Mouse (Mus musculus) hindbrain, embryonic 11.5 days (tissue): Measurements from ENCODE around the gene Gm8909. TPM values are rescaled to one million over a fixed set of nuclear protein-coding genes. Genes with fewer than 3 reads are reported as not detected.
"Not testable (repeated sequence)": the region's sequence is repeated elsewhere in the genome, so short reads cannot be mapped to it uniquely, and the experiment has no call there.

Experiments used
- ATAC-seq: fragments of 200-750 bp; cut with Nextera tagmentation; 2 replicates; pipeline ENCODE4 v1.8.0; 2017; ENCODE audit warnings: mild to moderate bottlenecking, moderate TSS enrichment, moderate library complexity; ENCODE audit not compliant: low FRiP score
- DNase-seq: peaks from one replicate; pipeline ENCODE4 v3.0.0-alpha.2; 2015; ENCODE audit warnings: low spot score
- H3K27ac ChIP-seq: fragments of 300-500 bp; sonication (generic); 2 replicates; pipeline ENCODE4 v1.5.1; 2014; ENCODE audit warnings: mild to moderate bottlenecking, low read depth, low read length
- H3K27me3 ChIP-seq: fragments of 300-500 bp; sonication (generic); 2 replicates; pipeline ENCODE4 v1.6.1; 2014; ENCODE audit warnings: mild to moderate bottlenecking, low read length, moderate library complexity, mixed read lengths; ENCODE audit not compliant: control insufficient read depth, insufficient read depth
- H3K36me3 ChIP-seq: fragments of 300-500 bp; sonication (generic); 2 replicates; pipeline ENCODE4 v1.6.1; 2014; ENCODE audit warnings: mild to moderate bottlenecking, low read length, moderate library complexity, mixed read lengths; ENCODE audit not compliant: control insufficient read depth, insufficient read depth
- H3K4me1 ChIP-seq: fragments of 300-500 bp; sonication (generic); replicated peaks from 2 replicates; pipeline ENCODE4 v1.6.1; 2014; ENCODE audit warnings: low read length, mixed read lengths; ENCODE audit not compliant: control insufficient read depth, insufficient read depth
- H3K4me2 ChIP-seq: fragments of 300-500 bp; sonication (generic); replicated peaks from 2 replicates; pipeline ENCODE4 v1.6.1; 2014; ENCODE audit warnings: mild to moderate bottlenecking, low read depth, low read length
- H3K4me3 ChIP-seq: fragments of 300-500 bp; sonication (generic); 2 replicates; pipeline ENCODE4 v1.5.1; 2014; ENCODE audit warnings: low read depth, low read length
- H3K9ac ChIP-seq: fragments of 300-500 bp; sonication (generic); 2 replicates; pipeline ENCODE4 v1.6.1; 2014; ENCODE audit warnings: low read depth, low read length
- H3K9me3 ChIP-seq: fragments of 300-500 bp; sonication (generic); 2 replicates; pipeline ENCODE4 v1.6.1; 2016; ENCODE audit warnings: low read length; ENCODE audit not compliant: control insufficient read depth
- WGBS: fragments of 180-500 bp; shearing (Covaris S2); extraction: QIAGEN DNeasy Blood & Tissue Kit; methylation state at CpG from one replicate; pipeline ENCODE4 v1.1.7; 2014; 5-methylcytosine and 5-hydroxymethylcytosine counted together
- polyA plus RNA-seq: library from polyadenylated mRNA; unstranded; fragments of >200 nt; fragmentation: Nextera tagmentation; extraction: Ambion mirVana; gene quantifications from 2 replicates; pipeline ENCODE4 v1.2.1, GENCODE M21; 2014

Gm8909 gene
- polyA plus RNA-seq, 1 experiment from 2014 or later = not detected

GRCm38 (mm10) chr17:36169753-36170152 lies 1.4 kb upstream of the Gm8909 start:
- no peaks in the 10 kb centered on the region for H3K4me1 ChIP-seq
- DNase-seq = no peak
- H3K36me3 ChIP-seq = no peaks in the 10 kb centered on the region
- no peak overlapping the region for H3K4me2 ChIP-seq
- no peak overlapping the region for H3K9ac ChIP-seq
- no peak overlapping the region for H3K4me3 ChIP-seq
- H3K27ac ChIP-seq = no peak overlapping the region
- H3K9me3 ChIP-seq = no peaks in the 10 kb centered on the region
- ATAC-seq = no peak
- H3K27me3 ChIP-seq = peaks cover 45% of the 10 kb centered on the region

GRCm38 (mm10) chr17:36169094-36169493 lies 757 bp upstream of the Gm8909 start:
- not testable (repeated sequence) for H3K4me3 ChIP-seq, DNase-seq, ATAC-seq, H3K4me1 ChIP-seq, H3K9me3 ChIP-seq, H3K27ac ChIP-seq, H3K9ac ChIP-seq, H3K4me2 ChIP-seq, H3K36me3 ChIP-seq
- H3K27me3 ChIP-seq = peaks cover 49% of the 10 kb centered on the region
- no CpG with 5 or more reads among the region's 1 CpGs for WGBS

- no peak for ATAC-seq
- H3K9ac ChIP-seq = no peak overlapping the region
- peak overlapping the region; percentile 18 for H3K4me3 ChIP-seq
- WGBS = 2% methylated on average over 43 of the region's 51 CpGs
- H3K27ac ChIP-seq = no peak overlapping the region
- peak overlapping the region; percentile 28; the same call in 1 of the 2 replicates for H3K4me2 ChIP-seq
- peaks cover 62% of the 10 kb centered on the region for H3K27me3 ChIP-seq
- no peaks in the 10 kb centered on the region for H3K4me1 ChIP-seq
- DNase-seq = no peak
- H3K36me3 ChIP-seq = no peaks in the 10 kb centered on the region
- no peaks in the 10 kb centered on the region for H3K9me3 ChIP-seq
Observed at GRCm38 (mm10) chr17:36167306-36168038, 865 bp downstream of the Gm8909 start.

- H3K9ac ChIP-seq, H3K4me3 ChIP-seq, H3K36me3 ChIP-seq, ATAC-seq, H3K4me2 ChIP-seq, H3K27ac ChIP-seq, H3K4me1 ChIP-seq, H3K9me3 ChIP-seq, DNase-seq: not testable (repeated sequence)
- WGBS = 14% methylated on average over 2 of the region's 2 CpGs
- H3K27me3 ChIP-seq = peaks cover 67% of the 10 kb centered on the region
Observed at GRCm38 (mm10) chr17:36166901-36167300, 1.4 kb downstream of the Gm8909 start.

GRCm38 (mm10) chr17:36161129-36162051 lies 6.9 kb downstream of the Gm8909 start:
- no peak overlapping the region for H3K9ac ChIP-seq
- H3K4me1 ChIP-seq = no peaks in the 10 kb centered on the region
- 2% methylated on average over 53 of the region's 56 CpGs for WGBS
- DNase-seq (no peak), ATAC-seq (no peak)
- H3K36me3 ChIP-seq = no peaks in the 10 kb centered on the region
- H3K27ac ChIP-seq = no peak overlapping the region
- peak overlapping the region; percentile 21; the same call in 1 of the 2 replicates for H3K4me2 ChIP-seq
- no peak overlapping the region for H3K4me3 ChIP-seq
- H3K9me3 ChIP-seq = no peaks in the 10 kb centered on the region
- H3K27me3 ChIP-seq = peaks cover 67% of the 10 kb centered on the region

- 18% methylated on average over 11 of the region's 11 CpGs for WGBS
- not testable (repeated sequence) for ATAC-seq, H3K9me3 ChIP-seq, H3K9ac ChIP-seq, H3K27ac ChIP-seq, H3K4me1 ChIP-seq, H3K4me3 ChIP-seq, DNase-seq, H3K36me3 ChIP-seq
- Histone ChIP-seq H3K4me2 (0 out of 2 replicates have a peak overlapping the region, but pooled peaks have one; percentile 38), H3K27me3 (peaks cover 47% of the 10 kb centered on the region)
Observed at GRCm38 (mm10) chr17:36158264-36158663, 10.1 kb downstream of the Gm8909 start.

- Histone ChIP-seq H3K27me3 (peaks cover 44% of the 10 kb centered on the region), H3K4me3 (0 out of 2 replicates have a peak overlapping the region, but pooled peaks have one; percentile 19), H3K4me2 (peak overlapping the region; percentile 38)
- not testable (repeated sequence) for ATAC-seq, H3K4me1 ChIP-seq, H3K36me3 ChIP-seq, H3K9ac ChIP-seq, H3K9me3 ChIP-seq, H3K27ac ChIP-seq, DNase-seq
- WGBS = under 1% methylated on average over 31 of the region's 36 CpGs
Observed at GRCm38 (mm10) chr17:36157782-36158181, 10.6 kb downstream of the Gm8909 start.

- no peaks in the 10 kb centered on the region for H3K36me3 ChIP-seq
- 23% methylated on average over 3 of the region's 3 CpGs for WGBS
- no peak overlapping the region for H3K9ac ChIP-seq
- no peaks in the 10 kb centered on the region for H3K4me1 ChIP-seq
- no peaks in the 10 kb centered on the region for H3K9me3 ChIP-seq
- H3K27me3 ChIP-seq = peaks cover 21% of the 10 kb centered on the region
- H3K27ac ChIP-seq = no peak overlapping the region
- no peak overlapping the region for H3K4me2 ChIP-seq
- ATAC-seq = no peak
- no peak overlapping the region for H3K4me3 ChIP-seq
- no peak for DNase-seq
Observed at GRCm38 (mm10) chr17:36154271-36155149, 13.8 kb downstream of the Gm8909 start.
